Mouse (Mus musculus) embryo, embryonic 10 days (tissue): ENCODE data around the gene Ccdc188.

ENCODE experiments used
- DNase-seq: peaks from one replicate; pipeline ENCODE4 v3.0.0-alpha.2; 2015; ENCODE audit warnings: low spot score

Gene Ccdc188

GRCm38 (mm10) chr16:18234671-18235388 lies 17.2 kb downstream of the Ccdc188 start, which contains the start of gene Zdhhc8:
Gene Zdhhc8, minus strand, starts transcription at chr16:18235136.
- peak; percentile 68 for DNase-seq

GRCm38 (mm10) chr16:18235389-18236065 lies 17.8 kb downstream of the Ccdc188 start:
- peak; percentile 76 for DNase-seq

- no peak for DNase-seq
These were observed 19.2 kb downstream of the Ccdc188 start for GRCm38 (mm10) chr16:18236676-18237501.

- DNase-seq = no peak
These were observed 23.9 kb downstream of the Ccdc188 start for GRCm38 (mm10) chr16:18241581-18241980.

- peak; percentile 50 for DNase-seq
These were observed 30.1 kb downstream of the Ccdc188 start for GRCm38 (mm10) chr16:18247521-18248399.

GRCm38 (mm10) chr16:18248433-18249363 lies 31.0 kb downstream of the Ccdc188 start, which contains the start of the genes Trmt2a and Ranbp1:
Gene Trmt2a, plus strand, starts transcription at chr16:18248679.
Gene Ranbp1, minus strand, starts transcription at chr16:18248732.
- DNase-seq = peak; percentile 100

- DNase-seq = peak; percentile 61
These were observed 31.8 kb downstream of the Ccdc188 start for GRCm38 (mm10) chr16:18249364-18249967.

GRCm38 (mm10) chr16:18250231-18250630 lies 32.6 kb downstream of the Ccdc188 start:
- no peak for DNase-seq

- DNase-seq = no peak
These were observed 33.4 kb downstream of the Ccdc188 start for GRCm38 (mm10) chr16:18250828-18251790.

- no peak for DNase-seq
These were observed 35.1 kb downstream of the Ccdc188 start for GRCm38 (mm10) chr16:18252736-18253135.

- no peak for DNase-seq
These were observed 36.2 kb downstream of the Ccdc188 start for GRCm38 (mm10) chr16:18253866-18254265.

GRCm38 (mm10) chr16:18258221-18258620 lies 40.5 kb downstream of the Ccdc188 start, which contains the start of gene Gm49776:
Gene Gm49776, minus strand, starts transcription at chr16:18258321.
- DNase-seq = no peak

GRCm38 (mm10) chr16:18265024-18265423 lies 47.3 kb downstream of the Ccdc188 start:
- DNase-seq = no peak

GRCm38 (mm10) chr16:18268182-18268581 lies 50.5 kb downstream of the Ccdc188 start:
- no peak for DNase-seq
